Mouse (Mus musculus) midbrain, embryonic 13.5 days (tissue): ENCODE measurements around the gene Gm26897. TPM values are rescaled to one million over a fixed set of nuclear protein-coding genes. Genes with fewer than 3 reads are reported as not detected.
A peak's percentile ranks its signal among the peaks of the same experiment; 100 is the strongest.

Experiments used
- ATAC-seq: fragments of 200-750 bp; cut with Nextera tagmentation; 2 replicates; pipeline ENCODE4 v1.8.0; 2017; ENCODE audit warnings: mild to moderate bottlenecking, moderate TSS enrichment, moderate library complexity
- H3K27ac ChIP-seq: fragments of 300-500 bp; sonication (generic); 2 replicates; pipeline ENCODE4 v1.5.1; 2015; ENCODE audit warnings: inconsistent platforms, mild to moderate bottlenecking, moderate library complexity
- H3K27me3 ChIP-seq: fragments of 300-500 bp; sonication (generic); 2 replicates; pipeline ENCODE4 v1.6.1; 2015; ENCODE audit warnings: mild to moderate bottlenecking, inconsistent platforms
- H3K36me3 ChIP-seq: fragments of 300-500 bp; sonication (generic); 2 replicates; pipeline ENCODE4 v1.6.1; 2015; ENCODE audit warnings: mild to moderate bottlenecking, inconsistent platforms
- H3K4me1 ChIP-seq: fragments of 300-500 bp; sonication (generic); replicated peaks from 2 replicates; pipeline ENCODE4 v1.6.1; 2015; ENCODE audit warnings: inconsistent platforms
- H3K4me2 ChIP-seq: fragments of 300-500 bp; sonication (generic); replicated peaks from 2 replicates; pipeline ENCODE4 v1.6.1; 2015; ENCODE audit warnings: moderate library complexity, mild to moderate bottlenecking, inconsistent platforms
- H3K4me3 ChIP-seq: fragments of 300-500 bp; sonication (generic); replicated peaks from 2 replicates; pipeline ENCODE4 v1.5.1; 2015; ENCODE audit warnings: mild to moderate bottlenecking, inconsistent platforms
- H3K9ac ChIP-seq: fragments of 300-500 bp; sonication (generic); replicated peaks from 2 replicates; pipeline ENCODE4 v1.6.1; 2015; ENCODE audit warnings: mild to moderate bottlenecking, inconsistent platforms
- H3K9me3 ChIP-seq: fragments of 300-500 bp; sonication (generic); 2 replicates; pipeline ENCODE4 v1.6.1; 2016; ENCODE audit warnings: mild to moderate bottlenecking, inconsistent platforms
- WGBS: fragments of 180-500 bp; shearing (Covaris S2); methylation state at CpG from one replicate; pipeline ENCODE4 v1.1.7; 2015; 5-methylcytosine and 5-hydroxymethylcytosine counted together
- polyA plus RNA-seq: library from polyadenylated mRNA; unstranded; fragments of >200 nt; fragmentation: Nextera tagmentation; extraction: Ambion mirVana; gene quantifications from 2 replicates; pipeline ENCODE4 v1.2.1, GENCODE M21; 2015

Gm26897 gene
- polyA plus RNA-seq = not detected in 2 replicates

GRCm38 (mm10) chr5:111733851-111734250 lies at the start of gene Gm26897:
TSS of gene Gm26897 (plus strand) at chr5:111733924.
- H3K4me3 ChIP-seq = no peak within 1 kb of the TSS
- peaks cover 13% of the 10 kb centered on the region for H3K4me1 ChIP-seq
- ATAC-seq = no peak
- H3K9me3 ChIP-seq = no peaks in the 10 kb centered on the region
- H3K4me2 ChIP-seq = no peak within 1 kb of the TSS
- H3K36me3 ChIP-seq = 0 out of 2 replicates have a peak, but pooled peaks cover 3% of the 10 kb centered on the region
- no peak within 1 kb of the TSS for H3K9ac ChIP-seq
- WGBS = 89% methylated on average over 12 of the region's 12 CpGs
- no peak within 1 kb of the TSS for H3K27ac ChIP-seq
- H3K27me3 ChIP-seq = peaks cover 7% of the 10 kb centered on the region

GRCm38 (mm10) chr5:111687370-111687769 lies 46.4 kb upstream of the Gm26897 start:
- H3K27me3 ChIP-seq = no peaks in the 10 kb centered on the region
- 78% methylated on average over 5 of the region's 5 CpGs for WGBS
- H3K27ac ChIP-seq = no peak overlapping the region
- no peak for ATAC-seq
- no peak overlapping the region for H3K4me2 ChIP-seq
- H3K9ac ChIP-seq = no peak overlapping the region
- H3K4me3 ChIP-seq = no peak overlapping the region
- no peaks in the 10 kb centered on the region for H3K9me3 ChIP-seq
- no peaks in the 10 kb centered on the region for H3K36me3 ChIP-seq
- peaks cover 27% of the 10 kb centered on the region for H3K4me1 ChIP-seq

GRCm38 (mm10) chr5:111688584-111688983 lies 45.1 kb upstream of the Gm26897 start:
- H3K9me3 ChIP-seq = no peaks in the 10 kb centered on the region
- no peak overlapping the region for H3K9ac ChIP-seq
- no peak overlapping the region for H3K27ac ChIP-seq
- no peak overlapping the region for H3K4me2 ChIP-seq
- peaks cover 35% of the 10 kb centered on the region for H3K4me1 ChIP-seq
- no peaks in the 10 kb centered on the region for H3K36me3 ChIP-seq
- H3K27me3 ChIP-seq = no peaks in the 10 kb centered on the region
- no peak for ATAC-seq
- 74% methylated on average over 10 of the region's 10 CpGs for WGBS
- no peak overlapping the region for H3K4me3 ChIP-seq

- no peaks in the 10 kb centered on the region for H3K9me3 ChIP-seq
- no peak overlapping the region for H3K27ac ChIP-seq
- no peak overlapping the region for H3K9ac ChIP-seq
- peaks cover 50% of the 10 kb centered on the region for H3K4me1 ChIP-seq
- WGBS = 89% methylated on average over 7 of the region's 7 CpGs
- peaks cover 5% of the 10 kb centered on the region for H3K27me3 ChIP-seq
- no peak overlapping the region for H3K4me3 ChIP-seq
- no peaks in the 10 kb centered on the region for H3K36me3 ChIP-seq
- ATAC-seq = no peak
- H3K4me2 ChIP-seq = no peak overlapping the region
Measured at GRCm38 (mm10) chr5:111697996-111698395, 35.7 kb upstream of the Gm26897 start.

GRCm38 (mm10) chr5:111699711-111700303 lies 33.9 kb upstream of the Gm26897 start:
- Histone ChIP-seq H3K4me1 (peaks cover 48% of the 10 kb centered on the region), H3K27me3 (peaks cover 2% of the 10 kb centered on the region; the same call in 1 of the 2 replicates), H3K4me2 (no peak overlapping the region), H3K36me3 (no peaks in the 10 kb centered on the region), H3K9ac (no peak overlapping the region), H3K27ac (peak overlapping the region; percentile 49; the same call in 1 of the 2 replicates), H3K4me3 (no peak overlapping the region), H3K9me3 (no peaks in the 10 kb centered on the region)
- peak; percentile 64 for ATAC-seq
- 30% methylated on average over 23 of the region's 23 CpGs for WGBS

GRCm38 (mm10) chr5:111701634-111702329 lies 31.9 kb upstream of the Gm26897 start:
- Histone ChIP-seq H3K4me2 (peak overlapping the region; percentile 45), H3K9ac (peak overlapping the region; percentile 40; the same call in 1 of the 2 replicates), H3K4me3 (no peak overlapping the region; the same call in 1 of the 2 replicates), H3K4me1 (peaks cover 48% of the 10 kb centered on the region), H3K27ac (peak overlapping the region; percentile 56), H3K27me3 (peaks cover 2% of the 10 kb centered on the region; the same call in 1 of the 2 replicates), H3K36me3 (no peaks in the 10 kb centered on the region), H3K9me3 (no peaks in the 10 kb centered on the region)
- WGBS = 2% methylated on average over 27 of the region's 31 CpGs
- ATAC-seq = no peak

GRCm38 (mm10) chr5:111703586-111703985 lies 30.1 kb upstream of the Gm26897 start:
- Histone ChIP-seq H3K27ac (peak overlapping the region; percentile 32), H3K36me3 (no peaks in the 10 kb centered on the region), H3K9ac (no peak overlapping the region), H3K4me3 (no peak overlapping the region), H3K4me1 (peaks cover 54% of the 10 kb centered on the region), H3K9me3 (no peaks in the 10 kb centered on the region), H3K27me3 (peaks cover 8% of the 10 kb centered on the region; the same call in 1 of the 2 replicates), H3K4me2 (no peak overlapping the region)
- 53% methylated on average over 7 of the region's 7 CpGs for WGBS
- peak; percentile 34; the same call in 1 of the 2 replicates for ATAC-seq

DNA sequence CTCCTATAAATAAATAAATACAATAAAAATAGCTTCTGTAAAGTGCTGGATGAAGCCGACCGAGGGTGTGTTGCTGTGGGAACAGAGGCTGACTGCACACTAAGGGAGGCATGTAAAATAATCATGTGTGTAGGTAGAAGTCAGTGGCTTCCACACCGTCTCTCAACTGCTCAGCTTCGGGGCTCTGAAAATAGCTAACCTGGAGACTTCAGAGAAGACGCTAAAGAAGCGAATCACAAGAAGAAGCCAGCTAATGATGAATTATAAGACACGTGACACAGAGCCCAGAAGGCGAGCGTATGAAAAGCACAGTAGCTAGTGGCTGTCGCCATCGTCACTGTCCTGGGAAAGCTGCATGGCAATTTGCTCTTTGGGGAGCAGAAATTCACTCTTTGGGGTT lies 29.4 kb upstream of the Gm26897 start:
- H3K27me3 ChIP-seq = peaks cover 8% of the 10 kb centered on the region; the same call in 1 of the 2 replicates
- peak overlapping the region; percentile 32; the same call in 1 of the 2 replicates for H3K27ac ChIP-seq
- H3K9me3 ChIP-seq = no peaks in the 10 kb centered on the region
- H3K4me1 ChIP-seq = peaks cover 54% of the 10 kb centered on the region
- H3K4me3 ChIP-seq = no peak overlapping the region
- H3K36me3 ChIP-seq = no peaks in the 10 kb centered on the region
- H3K4me2 ChIP-seq = no peak overlapping the region
- H3K9ac ChIP-seq = no peak overlapping the region
- WGBS = 76% methylated on average over 11 of the region's 11 CpGs
- ATAC-seq = no peak

DNA sequence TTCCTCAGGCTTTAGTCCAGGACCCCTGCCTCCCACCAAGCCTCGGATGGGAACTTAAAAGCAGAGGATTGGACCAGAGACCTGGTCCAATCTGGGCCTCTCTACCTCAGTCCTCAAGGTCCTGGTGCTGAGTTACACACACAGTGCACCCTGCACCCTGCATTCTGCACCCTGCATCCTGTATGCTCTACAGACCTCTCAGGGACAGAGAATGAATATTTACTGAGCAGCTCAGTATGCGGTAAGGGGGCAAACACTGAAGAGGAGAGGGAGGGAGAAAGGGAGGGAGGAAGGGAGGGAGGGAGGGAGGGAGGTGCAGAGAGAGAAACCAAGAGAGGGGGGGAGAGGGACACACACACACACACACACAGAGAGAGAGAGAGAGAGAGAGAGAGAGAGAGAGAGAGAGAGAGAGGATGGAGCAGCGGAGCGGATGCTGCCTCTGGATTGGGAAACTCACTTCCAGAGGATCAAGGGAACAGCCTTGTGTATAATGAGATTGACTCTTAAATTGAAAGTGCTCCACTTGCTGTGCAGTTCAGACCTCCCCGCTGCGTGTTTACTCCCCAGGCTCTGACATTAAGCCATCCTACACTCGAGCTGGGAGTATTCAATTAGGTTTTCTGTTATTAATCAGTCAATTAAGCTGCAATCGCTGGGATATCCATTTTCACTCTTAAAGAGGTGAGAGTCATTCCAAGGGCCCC lies 24.4 kb upstream of the Gm26897 start:
- ATAC-seq = peak; percentile 84
- H3K4me2 ChIP-seq = no peak overlapping the region
- H3K36me3 ChIP-seq = no peaks in the 10 kb centered on the region
- H3K9ac ChIP-seq = peak overlapping the region; percentile 39; the same call in 1 of the 2 replicates
- H3K27me3 ChIP-seq = peaks cover 8% of the 10 kb centered on the region; the same call in 1 of the 2 replicates
- H3K27ac ChIP-seq = peak overlapping the region; percentile 60
- H3K4me1 ChIP-seq = peaks cover 16% of the 10 kb centered on the region
- H3K4me3 ChIP-seq = no peak overlapping the region
- peaks cover 11% of the 10 kb centered on the region; the same call in 1 of the 2 replicates for H3K9me3 ChIP-seq
- 8% methylated on average over 8 of the region's 8 CpGs for WGBS

DNA sequence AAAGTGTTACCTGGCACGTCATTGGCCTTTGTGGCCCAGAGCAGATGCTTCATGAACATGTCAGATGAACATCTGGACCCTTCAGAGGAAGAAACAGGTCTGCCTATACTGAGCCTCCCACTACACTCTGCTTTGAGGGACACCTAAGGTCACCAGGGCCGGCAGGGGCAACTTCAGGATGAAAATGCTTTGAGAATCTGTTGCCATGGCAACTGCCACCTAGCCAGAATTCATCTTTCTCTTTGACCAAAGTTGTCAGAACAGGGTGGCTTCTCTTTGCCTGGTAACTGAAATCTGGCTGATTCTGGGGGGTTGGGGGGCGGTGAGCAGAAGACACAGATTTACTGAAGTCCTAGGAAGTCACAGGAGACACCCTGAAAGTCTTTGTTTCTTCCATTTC lies 14.7 kb upstream of the Gm26897 start:
- peaks cover 29% of the 10 kb centered on the region for H3K4me1 ChIP-seq
- 50% methylated on average over 3 of the region's 3 CpGs for WGBS
- H3K9ac ChIP-seq = no peak overlapping the region
- no peak overlapping the region for H3K4me3 ChIP-seq
- no peak for ATAC-seq
- H3K27ac ChIP-seq = no peak overlapping the region
- H3K4me2 ChIP-seq = no peak overlapping the region
- no peaks in the 10 kb centered on the region for H3K9me3 ChIP-seq
- peaks cover 8% of the 10 kb centered on the region; the same call in 1 of the 2 replicates for H3K27me3 ChIP-seq
- H3K36me3 ChIP-seq = no peaks in the 10 kb centered on the region

DNA sequence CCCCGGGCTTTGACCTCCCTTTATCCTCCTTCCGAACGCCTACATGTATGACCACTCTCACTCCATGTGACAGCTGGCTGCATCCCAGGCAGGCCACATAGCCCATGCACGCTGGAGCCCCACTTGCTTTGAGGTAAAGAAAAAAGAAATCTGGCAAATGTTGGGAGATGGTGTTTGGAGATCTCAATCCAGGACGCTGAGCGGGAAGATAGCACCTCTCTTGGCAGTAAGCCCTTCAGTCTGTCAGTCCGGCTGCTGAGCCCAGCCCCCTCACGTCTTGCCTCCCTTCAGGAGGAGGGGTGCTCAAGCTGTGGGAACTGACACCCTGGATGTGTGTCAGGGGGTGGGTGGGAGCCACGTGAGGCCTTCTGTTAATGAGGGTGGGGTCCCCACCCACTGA lies 13.0 kb upstream of the Gm26897 start:
- Histone ChIP-seq H3K27ac (no peak overlapping the region), H3K36me3 (no peaks in the 10 kb centered on the region), H3K27me3 (peaks cover 8% of the 10 kb centered on the region; the same call in 1 of the 2 replicates), H3K4me1 (peaks cover 46% of the 10 kb centered on the region), H3K4me3 (no peak overlapping the region), H3K9me3 (no peaks in the 10 kb centered on the region), H3K4me2 (no peak overlapping the region), H3K9ac (no peak overlapping the region)
- ATAC-seq = no peak
- 80% methylated on average over 9 of the region's 9 CpGs for WGBS

- ATAC-seq = peak; percentile 88
- WGBS = 20% methylated on average over 10 of the region's 10 CpGs
- Histone ChIP-seq H3K36me3 (no peaks in the 10 kb centered on the region), H3K4me1 (peaks cover 43% of the 10 kb centered on the region), H3K4me2 (no peak overlapping the region; the same call in 1 of the 2 replicates), H3K9ac (0 out of 2 replicates have a peak overlapping the region, but pooled peaks have one; percentile 10), H3K9me3 (no peaks in the 10 kb centered on the region), H3K27ac (peak overlapping the region; percentile 87), H3K4me3 (no peak overlapping the region), H3K27me3 (peaks cover 4% of the 10 kb centered on the region; the same call in 1 of the 2 replicates)
Measured at GRCm38 (mm10) chr5:111724713-111725112, 9.0 kb upstream of the Gm26897 start.
